Mouse (Mus musculus): ENCODE measurements at regions not wholly inside any gene's neighbourhood (a gene's known extent, or its start where the extent isn't known, plus 50 kb on each side); places are given as distances from the start of the nearest gene placed in this dataset.
"Not testable (repeated sequence)": the region's sequence is repeated elsewhere in the genome, so short reads cannot be mapped to it uniquely, and the experiment has no call there.

DNA sequence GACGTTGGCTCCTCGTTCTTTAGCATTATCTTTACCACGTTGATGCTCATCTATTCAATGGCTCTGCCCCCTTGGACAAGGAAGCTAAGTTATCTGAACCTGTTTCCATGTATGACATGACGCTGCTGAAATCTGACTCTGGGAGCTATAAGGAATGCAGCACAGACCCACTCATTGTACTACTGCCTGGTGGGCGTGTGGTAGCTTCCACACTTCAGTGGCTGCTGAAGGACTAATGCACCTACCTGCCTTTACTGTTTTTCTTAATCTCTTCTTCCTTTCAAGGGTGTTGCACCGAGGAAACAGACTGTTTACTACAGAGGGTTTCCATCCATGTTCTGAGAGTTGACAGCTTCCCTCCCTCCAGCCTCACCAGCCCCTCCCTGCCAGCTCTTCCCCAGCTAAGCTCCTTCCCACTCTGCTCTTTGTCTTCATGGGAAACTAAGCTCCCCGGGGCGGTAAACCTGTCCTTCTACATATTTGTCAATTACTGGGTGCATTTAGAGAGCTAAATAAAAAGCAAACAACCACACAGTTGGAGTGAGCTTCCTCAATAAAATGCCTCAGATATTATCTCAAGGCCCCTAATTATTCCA lies 59.3 kb upstream of the Cdk6 start:
- not testable (repeated sequence) for TF ChIP-seq CTCF (IDR thresholded peaks at IDR 0.05; ENCODE audit: low read depth); EP300 (optimal IDR thresholded peaks at IDR 0.05)
